Mouse (Mus musculus) midbrain, embryonic 10.5 days (tissue): ENCODE measurements around the gene Rimklb. TPM values are rescaled to one million over a fixed set of nuclear protein-coding genes. Genes with fewer than 3 reads are reported as not detected.
A peak's percentile ranks its signal among the peaks of the same experiment; 100 is the strongest.
"Not testable (repeated sequence)": the region's sequence is repeated elsewhere in the genome, so short reads cannot be mapped to it uniquely, and the experiment has no call there.

Experiments used
- DNase-seq: peaks from one replicate; pipeline ENCODE4 v3.0.0-alpha.2; 2017; ENCODE audit warnings: low spot score
- H3K27ac ChIP-seq: fragments of 300-500 bp; sonication (generic); replicated peaks from 2 replicates; pipeline ENCODE4 v1.5.1; 2016; ENCODE audit warnings: mild to moderate bottlenecking
- H3K27me3 ChIP-seq: fragments of 300-500 bp; sonication (generic); 2 replicates; pipeline ENCODE4 v1.6.1; 2016; ENCODE audit warnings: low read depth, mild to moderate bottlenecking; ENCODE audit not compliant: poor library complexity, severe bottlenecking
- H3K36me3 ChIP-seq: fragments of 300-500 bp; sonication (generic); 2 replicates; pipeline ENCODE4 v1.6.1; 2016; ENCODE audit warnings: mild to moderate bottlenecking, moderate library complexity
- H3K4me1 ChIP-seq: fragments of 300-500 bp; sonication (generic); 2 replicates; pipeline ENCODE4 v1.6.1; 2016
- H3K4me3 ChIP-seq: fragments of 300-500 bp; sonication (generic); 2 replicates; pipeline ENCODE4 v1.5.1; 2016; ENCODE audit warnings: mild to moderate bottlenecking, moderate library complexity
- H3K9me3 ChIP-seq: fragments of 300-500 bp; sonication (generic); replicated peaks from 2 replicates; pipeline ENCODE4 v1.6.1; 2016; ENCODE audit warnings: mild to moderate bottlenecking
- WGBS: fragments of 180-500 bp; shearing (Covaris S2); methylation state at CpG from one replicate; pipeline ENCODE4 v1.1.7; 2016; 5-methylcytosine and 5-hydroxymethylcytosine counted together
- polyA plus RNA-seq: library from polyadenylated mRNA; unstranded; fragments of >200 nt; fragmentation: Nextera tagmentation; extraction: Ambion mirVana; gene quantifications from 2 replicates; pipeline ENCODE4 v1.2.1, GENCODE M21; 2016

Rimklb gene
- 39.1 and 54.1 TPM in 2 replicates for polyA plus RNA-seq

GRCm38 (mm10) chr6:122498661-122499060, at the start of gene Rimklb:
Rimklb (minus strand) TSS chr6:122498761.
- DNase-seq: no peak
- 80% methylated on average over 5 of the region's 5 CpGs for WGBS
- Histone ChIP-seq H3K27ac (no peak within 1 kb of the TSS), H3K4me3 (no peak within 1 kb of the TSS), H3K4me1 (peaks cover 28% of the 10 kb centered on the region), H3K27me3 (0 out of 2 replicates have a peak, but pooled peaks cover 8% of the 10 kb centered on the region), H3K9me3 (no peaks in the 10 kb centered on the region), H3K36me3 (no peaks in the 10 kb centered on the region)

- H3K36me3 ChIP-seq: no peaks in the 10 kb centered on the region
- H3K27ac ChIP-seq: no peak overlapping the region
- no peak overlapping the region for H3K4me3 ChIP-seq
- no peaks in the 10 kb centered on the region for H3K9me3 ChIP-seq
- H3K4me1 ChIP-seq: no peaks in the 10 kb centered on the region
- no peak for DNase-seq
- WGBS: 86% methylated on average over 10 of the region's 10 CpGs
- H3K27me3 ChIP-seq: no peaks in the 10 kb centered on the region
Observed at GRCm38 (mm10) chr6:122545948-122546347, 47.4 kb upstream of the Rimklb start.

GRCm38 (mm10) chr6:122545289-122545882, 46.8 kb upstream of the Rimklb start:
- WGBS: 88% methylated on average over 9 of the region's 9 CpGs
- H3K36me3 ChIP-seq: no peaks in the 10 kb centered on the region
- H3K27ac ChIP-seq: no peak overlapping the region
- no peaks in the 10 kb centered on the region for H3K9me3 ChIP-seq
- no peaks in the 10 kb centered on the region for H3K4me1 ChIP-seq
- H3K4me3 ChIP-seq: no peak overlapping the region
- no peak for DNase-seq
- H3K27me3 ChIP-seq: no peaks in the 10 kb centered on the region

GRCm38 (mm10) chr6:122544672-122545071, 46.1 kb upstream of the Rimklb start:
- Histone ChIP-seq H3K4me1 (no peaks in the 10 kb centered on the region), H3K9me3 (no peaks in the 10 kb centered on the region), H3K27me3 (no peaks in the 10 kb centered on the region), H3K27ac (no peak overlapping the region), H3K4me3 (no peak overlapping the region), H3K36me3 (no peaks in the 10 kb centered on the region)
- 87% methylated on average over 1 of the region's 1 CpGs for WGBS
- no peak for DNase-seq

GRCm38 (mm10) chr6:122543574-122543973, 45.0 kb upstream of the Rimklb start:
- H3K36me3 ChIP-seq: no peaks in the 10 kb centered on the region
- H3K27me3 ChIP-seq: no peaks in the 10 kb centered on the region
- no peaks in the 10 kb centered on the region for H3K9me3 ChIP-seq
- no peak overlapping the region for H3K4me3 ChIP-seq
- WGBS: 83% methylated on average over 5 of the region's 5 CpGs
- no peak overlapping the region for H3K27ac ChIP-seq
- no peak for DNase-seq
- no peaks in the 10 kb centered on the region for H3K4me1 ChIP-seq

- not testable (repeated sequence) for DNase-seq, H3K36me3 ChIP-seq, H3K4me1 ChIP-seq, H3K27ac ChIP-seq, H3K9me3 ChIP-seq, H3K27me3 ChIP-seq, H3K4me3 ChIP-seq
- 81% methylated on average over 5 of the region's 5 CpGs for WGBS
Observed at GRCm38 (mm10) chr6:122542459-122542858, 43.9 kb upstream of the Rimklb start.

- Histone ChIP-seq H3K36me3 (no peaks in the 10 kb centered on the region), H3K4me1 (no peaks in the 10 kb centered on the region), H3K4me3 (no peak overlapping the region), H3K9me3 (no peaks in the 10 kb centered on the region), H3K27ac (no peak overlapping the region), H3K27me3 (no peaks in the 10 kb centered on the region)
- no peak for DNase-seq
- 87% methylated on average over 9 of the region's 9 CpGs for WGBS
Observed at GRCm38 (mm10) chr6:122539564-122539963, 41.0 kb upstream of the Rimklb start.

GRCm38 (mm10) chr6:122534032-122534431, 35.5 kb upstream of the Rimklb start:
- H3K9me3 ChIP-seq: no peaks in the 10 kb centered on the region
- H3K27me3 ChIP-seq: no peaks in the 10 kb centered on the region
- H3K27ac ChIP-seq: no peak overlapping the region
- 28% methylated on average over 3 of the region's 3 CpGs for WGBS
- H3K4me1 ChIP-seq: peaks cover 8% of the 10 kb centered on the region
- H3K4me3 ChIP-seq: no peak overlapping the region
- no peak for DNase-seq
- no peaks in the 10 kb centered on the region for H3K36me3 ChIP-seq

- Histone ChIP-seq H3K27me3 (no peaks in the 10 kb centered on the region), H3K4me3 (peak overlapping the region; percentile 22; the same call in 1 of the 2 replicates), H3K27ac (peak overlapping the region; percentile 63), H3K36me3 (no peaks in the 10 kb centered on the region), H3K4me1 (peaks cover 8% of the 10 kb centered on the region), H3K9me3 (no peaks in the 10 kb centered on the region)
- WGBS: 20% methylated on average over 4 of the region's 4 CpGs
- DNase-seq: peak; percentile 36
Observed at GRCm38 (mm10) chr6:122532883-122533302, 34.3 kb upstream of the Rimklb start.

- H3K36me3 ChIP-seq: no peaks in the 10 kb centered on the region
Observed at GRCm38 (mm10) chr6:122531466-122532174, 33.1 kb upstream of the Rimklb start.

GRCm38 (mm10) chr6:122528136-122528535, 29.6 kb upstream of the Rimklb start:
- H3K27me3 ChIP-seq: no peaks in the 10 kb centered on the region
- WGBS: 91% methylated on average over 11 of the region's 11 CpGs
- H3K27ac ChIP-seq: no peak overlapping the region
- H3K36me3 ChIP-seq: no peaks in the 10 kb centered on the region
- peaks cover 5% of the 10 kb centered on the region for H3K4me1 ChIP-seq
- DNase-seq: no peak
- no peaks in the 10 kb centered on the region for H3K9me3 ChIP-seq
- no peak overlapping the region for H3K4me3 ChIP-seq

More at GRCm38 (mm10) chr6:122531466-122532174, 33.1 kb upstream of the Rimklb start:
- Histone ChIP-seq H3K4me3 (no peak overlapping the region), H3K27ac (no peak overlapping the region), H3K9me3 (no peaks in the 10 kb centered on the region), H3K4me1 (peaks cover 8% of the 10 kb centered on the region), H3K27me3 (no peaks in the 10 kb centered on the region)
- DNase-seq: no peak
- WGBS: 78% methylated on average over 8 of the region's 8 CpGs

- Histone ChIP-seq H3K4me3 (no peak overlapping the region), H3K9me3 (no peaks in the 10 kb centered on the region), H3K27ac (no peak overlapping the region), H3K4me1 (no peaks in the 10 kb centered on the region; the same call in 1 of the 2 replicates), H3K36me3 (no peaks in the 10 kb centered on the region), H3K27me3 (no peaks in the 10 kb centered on the region)
- DNase-seq: no peak
- WGBS: 62% methylated on average over 12 of the region's 12 CpGs
Observed at GRCm38 (mm10) chr6:122527596-122527995, 29.0 kb upstream of the Rimklb start.

GRCm38 (mm10) chr6:122523289-122523688, 24.7 kb upstream of the Rimklb start:
- H3K27ac ChIP-seq: no peak overlapping the region
- H3K9me3 ChIP-seq: no peaks in the 10 kb centered on the region
- no peaks in the 10 kb centered on the region for H3K27me3 ChIP-seq
- no peak overlapping the region for H3K4me3 ChIP-seq
- no peak for DNase-seq
- H3K36me3 ChIP-seq: no peaks in the 10 kb centered on the region
- no peaks in the 10 kb centered on the region for H3K4me1 ChIP-seq
- 88% methylated on average over 8 of the region's 8 CpGs for WGBS
